Mouse (Mus musculus) limb, embryonic 12.5 days (tissue): Measurements from ENCODE around the gene Aftph. TPM values are rescaled to one million over a fixed set of nuclear protein-coding genes. Genes with fewer than 3 reads are reported as not detected.

ENCODE experiments used
- ATAC-seq: fragments of 200-750 bp; cut with Nextera tagmentation; 2 replicates; pipeline ENCODE4 v1.8.0; 2017; ENCODE audit warnings: low read depth, moderate TSS enrichment; ENCODE audit not compliant: insufficient number of reproducible peaks, insufficient read depth, low FRiP score, low TSS enrichment
- H3K27ac ChIP-seq: fragments of 300-500 bp; sonication (generic); 2 replicates; pipeline ENCODE4 v1.5.1; 2016; ENCODE audit warnings: mild to moderate bottlenecking, moderate library complexity
- H3K27me3 ChIP-seq: fragments of 300-500 bp; sonication (generic); 2 replicates; pipeline ENCODE4 v1.6.1; 2016; ENCODE audit warnings: mild to moderate bottlenecking, moderate library complexity
- H3K36me3 ChIP-seq: fragments of 300-500 bp; sonication (generic); 2 replicates; pipeline ENCODE4 v1.6.1; 2016; ENCODE audit warnings: mild to moderate bottlenecking, moderate library complexity
- H3K4me1 ChIP-seq: fragments of 300-500 bp; sonication (generic); replicated peaks from 2 replicates; pipeline ENCODE4 v1.6.1; 2016
- H3K4me2 ChIP-seq: fragments of 300-500 bp; sonication (generic); 2 replicates; pipeline ENCODE4 v1.6.1; 2016; ENCODE audit warnings: mild to moderate bottlenecking, moderate library complexity
- H3K4me3 ChIP-seq: fragments of 300-500 bp; sonication (generic); replicated peaks from 2 replicates; pipeline ENCODE4 v1.5.1; 2016; ENCODE audit warnings: mild to moderate bottlenecking
- H3K9ac ChIP-seq: fragments of 300-500 bp; sonication (generic); replicated peaks from 2 replicates; pipeline ENCODE4 v1.6.1; 2016; ENCODE audit warnings: mild to moderate bottlenecking, moderate library complexity
- H3K9me3 ChIP-seq: fragments of 300-500 bp; sonication (generic); 2 replicates; pipeline ENCODE4 v1.6.1; 2016; ENCODE audit warnings: mild to moderate bottlenecking, moderate library complexity
- WGBS: fragments of 180-500 bp; shearing (Covaris S2); methylation state at CpG from one replicate; pipeline ENCODE4 v1.1.7; 2016; 5-methylcytosine and 5-hydroxymethylcytosine counted together
- polyA plus RNA-seq: library from polyadenylated mRNA; unstranded; fragments of >200 nt; fragmentation: Nextera tagmentation; extraction: Ambion mirVana; gene quantifications from 2 replicates; pipeline ENCODE4 v1.2.1, GENCODE M21; 2016

Aftph gene
- polyA plus RNA-seq, 1 experiment from 2014 or later: 18.6 TPM

DNA sequence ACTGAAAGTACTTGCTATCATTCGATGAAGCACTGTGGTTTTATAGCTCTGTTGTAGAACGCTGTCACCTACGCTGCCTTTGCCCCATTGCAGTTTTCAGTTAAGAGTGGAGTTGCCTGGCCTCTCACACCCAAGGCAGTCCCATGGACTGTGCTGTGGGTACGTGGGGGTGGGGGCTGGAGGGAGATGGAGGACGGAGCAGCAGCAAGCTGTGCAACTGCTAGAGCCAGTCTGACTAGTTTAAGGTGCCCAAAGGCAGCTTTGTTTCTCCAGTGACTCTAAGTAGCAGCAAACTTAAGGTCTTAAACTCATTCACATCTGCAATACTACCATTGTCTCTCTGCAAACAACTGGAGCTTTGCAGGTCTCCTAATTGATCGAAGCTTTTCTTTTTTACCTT lies 105.7 kb downstream of the Aftph start:
- H3K9ac ChIP-seq: no peak overlapping the region
- H3K9me3 ChIP-seq: no peaks in the 10 kb centered on the region
- WGBS: 23% methylated on average over 6 of the region's 6 CpGs
- peak overlapping the region; percentile 35 for H3K4me2 ChIP-seq
- no peaks in the 10 kb centered on the region for H3K36me3 ChIP-seq
- H3K27ac ChIP-seq: peak overlapping the region; percentile 67
- H3K4me1 ChIP-seq: peaks cover 51% of the 10 kb centered on the region
- no peaks in the 10 kb centered on the region for H3K27me3 ChIP-seq
- H3K4me3 ChIP-seq: 0 out of 2 replicates have a peak overlapping the region, but pooled peaks have one; percentile 4
- no peak for ATAC-seq

Other genes with a start within 250 kb of the Aftph start
- 37.5 and 42.0 TPM in 2 replicates for gene Sertad2, start 198.3 kb downstream of the Aftph start, polyA plus RNA-seq
- gene Lgalsl, start 89.5 kb upstream of the Aftph start, polyA plus RNA-seq: 33.7 and 37.3 TPM in 2 replicates